Mouse (Mus musculus) frontal cortex, adult (tissue): Measurements from ENCODE around the gene Nostrin.

Experiments used
- ATAC-seq: cut with Nextera tagmentation; 2 replicates; pipeline ENCODE4 v1.9.2; 2017; ENCODE audit warnings: mild to moderate bottlenecking, moderate library complexity, mixed read lengths; ENCODE audit not compliant: low TSS enrichment

Gene Nostrin

GRCm38 (mm10) chr2:69193555-69193954, 58.0 kb downstream of the Nostrin start:
- ATAC-seq: no peak

DNA sequence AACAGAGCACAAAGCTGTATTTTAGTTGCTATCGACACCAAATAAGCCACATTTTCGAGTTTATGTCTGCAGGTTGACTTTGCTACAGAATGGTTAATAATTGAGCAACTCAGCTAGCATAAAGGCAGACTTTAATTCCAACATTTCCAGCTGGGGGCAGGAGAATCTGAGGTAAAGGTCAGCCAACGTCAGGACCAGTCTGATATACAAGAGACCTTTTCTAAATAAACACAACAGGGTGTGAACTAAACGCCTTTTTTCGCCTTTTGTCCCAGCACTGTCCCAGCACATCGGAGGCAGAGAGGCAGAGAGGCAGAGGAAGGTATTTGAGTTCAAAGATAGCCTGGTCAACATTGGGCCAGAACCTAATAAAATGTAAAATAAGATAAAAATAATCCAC, 69.6 kb downstream of the Nostrin start:
- no peak for ATAC-seq

DNA sequence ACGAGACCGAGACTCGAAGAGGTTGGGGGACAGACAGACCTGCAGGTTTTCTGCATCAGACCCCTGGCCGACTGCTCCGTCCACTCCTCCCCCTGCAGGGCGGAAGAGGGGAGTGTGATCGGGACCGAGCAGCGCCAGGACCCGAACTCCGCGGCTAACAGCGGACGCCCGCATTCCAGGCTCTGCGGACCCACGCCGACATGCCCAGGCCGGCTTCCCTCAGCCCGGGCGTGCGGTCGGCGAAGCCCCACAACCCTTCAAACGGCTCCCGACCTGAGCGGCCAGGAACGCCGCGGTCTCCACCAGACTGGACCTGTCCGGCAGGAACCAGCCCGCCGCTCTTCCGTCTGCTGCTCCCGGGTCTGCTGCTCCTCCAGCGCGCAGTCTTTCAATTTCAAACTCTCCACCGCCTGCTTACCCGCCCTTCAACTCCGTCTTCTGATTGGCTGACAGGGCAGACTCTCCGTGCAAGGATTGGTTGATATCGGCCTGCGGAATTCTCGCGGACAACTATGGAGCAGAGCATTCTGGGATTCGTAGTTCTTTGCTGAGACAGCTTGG, 70.3 kb downstream of the Nostrin start, which contains the start of gene Spc25:
Gene Spc25 (minus strand): TSS at position 404 of the 561 bp plus-strand sequence.
- peak; percentile 100 for ATAC-seq

- no peak for ATAC-seq
Observed at GRCm38 (mm10) chr2:69206523-69206922, 70.9 kb downstream of the Nostrin start.

GRCm38 (mm10) chr2:69209684-69210083, 74.1 kb downstream of the Nostrin start:
- no peak for ATAC-seq

- no peak for ATAC-seq
Observed at GRCm38 (mm10) chr2:69210773-69211172, 75.2 kb downstream of the Nostrin start, which contains the start of gene G6pc2. Gene G6pc2, plus strand, starts transcription at chr2:69211073.

DNA sequence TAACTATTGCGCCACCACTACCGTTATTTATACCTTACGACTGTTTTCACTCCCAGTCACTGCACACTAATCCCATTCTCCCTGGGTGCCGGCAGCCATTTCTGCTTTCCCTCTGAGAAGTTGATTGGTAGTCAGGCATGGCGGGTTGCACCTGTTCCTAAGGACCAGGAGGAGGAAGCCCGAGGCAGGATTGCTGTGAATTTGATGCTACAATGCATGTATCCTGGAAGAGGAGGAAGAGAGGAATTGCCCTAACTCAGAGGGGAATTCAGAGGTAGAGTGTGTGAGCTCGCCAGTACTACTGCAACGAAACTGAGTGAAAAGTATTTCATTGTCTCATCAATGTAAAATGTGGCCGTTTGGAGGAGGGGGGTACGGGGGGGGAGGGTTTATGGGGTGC, 77.1 kb downstream of the Nostrin start:
- no peak for ATAC-seq

DNA sequence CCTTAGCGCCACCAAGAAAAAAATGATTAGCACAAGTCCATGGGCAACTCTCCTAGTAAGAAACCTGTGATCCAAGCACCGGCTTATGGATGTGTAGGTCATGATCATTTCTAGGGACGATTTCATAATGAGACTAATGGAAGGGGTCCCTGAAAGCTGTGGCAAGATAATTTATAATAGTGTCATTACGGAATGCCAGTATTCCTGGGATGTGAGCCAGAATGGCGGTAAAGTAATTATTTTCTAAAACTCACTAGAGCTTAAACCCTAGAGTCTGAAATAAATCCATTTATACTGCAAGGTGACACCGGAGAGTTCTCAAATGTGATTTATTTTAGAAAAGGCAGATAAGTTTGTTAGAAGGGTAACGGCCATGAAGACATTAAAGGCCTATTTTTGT, 79.6 kb downstream of the Nostrin start:
- ATAC-seq: no peak

- ATAC-seq: no peak
Observed at GRCm38 (mm10) chr2:69221868-69222416, 86.3 kb downstream of the Nostrin start.

GRCm38 (mm10) chr2:69222815-69223214, 87.2 kb downstream of the Nostrin start:
- ATAC-seq: no peak

DNA sequence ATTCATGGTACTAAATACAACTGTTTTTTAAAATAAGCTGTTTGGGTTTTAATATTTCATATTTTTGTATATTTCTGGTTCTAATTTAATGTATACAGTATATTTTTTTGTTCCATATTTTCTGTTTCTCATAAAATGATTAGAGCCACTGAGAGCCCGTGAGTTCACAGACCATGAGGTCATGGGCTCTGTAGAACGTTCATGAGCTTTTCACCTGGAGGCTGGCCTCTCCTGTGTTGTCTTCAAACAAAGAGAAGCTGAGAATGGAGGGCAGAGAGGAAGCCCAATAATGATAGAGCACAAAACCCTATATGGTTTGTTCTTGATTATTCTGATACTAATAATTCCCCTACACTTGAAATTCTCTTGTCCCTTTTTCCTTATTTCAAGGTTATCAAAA, 89.1 kb downstream of the Nostrin start:
- ATAC-seq: no peak

- no peak for ATAC-seq
Observed at GRCm38 (mm10) chr2:69226876-69227275, 91.3 kb downstream of the Nostrin start.

DNA sequence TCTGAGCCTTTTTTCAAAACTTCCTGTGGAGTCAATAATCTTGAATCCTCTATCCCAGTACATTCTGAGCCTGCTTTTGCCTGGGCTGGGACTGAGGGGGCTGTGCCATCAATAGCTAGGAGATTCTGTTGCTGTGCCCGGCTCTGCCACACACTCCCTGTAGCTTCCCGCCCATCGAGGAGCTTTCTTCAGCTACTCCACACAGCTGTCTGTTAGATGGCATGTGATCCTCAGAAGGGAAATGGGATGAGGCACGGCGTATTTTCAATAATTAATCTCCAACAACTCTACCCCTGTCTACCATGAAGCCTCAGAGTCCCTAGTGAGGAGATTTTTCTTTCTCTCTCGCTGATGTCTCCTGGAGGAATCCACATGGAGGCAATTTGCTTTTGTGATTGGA, 93.0 kb downstream of the Nostrin start:
- ATAC-seq: no peak

DNA sequence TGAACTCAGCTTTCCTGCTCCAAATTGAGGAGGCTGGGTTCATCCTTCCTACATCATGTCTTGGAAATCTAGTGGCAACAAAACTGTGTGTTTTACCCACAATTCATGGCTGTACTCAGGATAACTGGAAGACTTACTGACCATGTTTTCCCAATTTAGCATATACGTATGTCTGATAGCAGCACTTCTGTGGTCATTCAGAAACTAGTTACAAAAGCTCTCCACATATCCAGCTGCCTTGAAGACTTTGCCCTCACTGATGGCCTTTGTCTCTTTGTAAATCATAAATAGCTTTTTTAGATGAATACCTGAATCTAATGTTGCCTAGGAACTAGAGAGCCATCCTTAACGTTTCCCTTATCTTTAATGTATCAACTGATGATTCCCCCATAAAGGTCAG, 94.5 kb downstream of the Nostrin start:
- ATAC-seq: no peak

- ATAC-seq: no peak
Observed at GRCm38 (mm10) chr2:69232101-69232500, 96.5 kb downstream of the Nostrin start.

DNA sequence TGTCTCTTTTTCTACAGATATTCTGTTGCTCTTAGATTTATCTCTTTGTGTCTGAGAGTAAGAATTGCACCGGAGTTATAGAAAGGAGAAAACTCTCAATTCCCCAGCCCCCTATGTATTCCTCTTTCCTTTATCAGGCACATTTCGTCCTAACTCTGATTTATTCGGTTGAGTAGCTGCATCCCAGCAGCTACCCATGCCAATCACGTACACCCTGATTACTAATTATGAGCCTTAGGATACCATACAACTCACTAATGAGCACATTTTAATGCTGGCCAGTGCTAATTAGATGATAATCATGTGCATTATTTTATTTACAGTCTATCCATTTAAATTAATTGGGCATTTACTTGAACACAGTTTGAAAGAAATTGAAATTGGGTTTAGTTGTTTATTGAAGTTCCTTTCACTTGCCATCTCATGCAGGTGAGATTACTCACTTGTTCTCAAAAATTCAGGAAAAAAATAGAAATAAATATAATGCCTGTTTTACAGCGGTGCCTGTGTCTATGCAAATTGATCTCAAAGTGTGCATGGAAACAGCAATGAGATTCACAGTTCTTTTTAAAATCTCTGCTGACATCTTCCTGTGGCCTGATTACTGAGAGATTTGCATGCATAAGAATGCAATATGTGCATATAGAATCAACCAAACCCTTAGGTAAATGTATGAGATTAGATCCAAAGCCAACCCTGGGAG, 99.5 kb downstream of the Nostrin start:
- ATAC-seq: no peak
